Mouse (Mus musculus): ENCODE data around the gene Tmem221.

Tmem221 gene

GRCm38 (mm10) chr8:71568941-71569340 lies 10.3 kb upstream of the Tmem221 start:
- H3K27me3 ChIP-seq (ENCODE audit: control insufficient read depth, insufficient read depth, low read length, poor library complexity, severe bottlenecking) = no peaks in the 10 kb centered on the region
- no peaks in the 10 kb centered on the region for H3K36me3 ChIP-seq (ENCODE audit: control insufficient read depth, insufficient read depth, low read length, poor library complexity, severe bottlenecking)
- DNase-seq (ENCODE audit: low read depth, low spot score) = no peak

GRCm38 (mm10) chr8:71568387-71568937 lies 9.8 kb upstream of the Tmem221 start, which contains the start of gene Slc27a1:
TSS of gene Slc27a1 (plus strand) at chr8:71568882.
- no peaks in the 10 kb centered on the region for H3K36me3 ChIP-seq (ENCODE audit: control insufficient read depth, insufficient read depth, low read length, poor library complexity, severe bottlenecking)
- no peak for DNase-seq (ENCODE audit: low read depth, low spot score)
- H3K27me3 ChIP-seq (ENCODE audit: control insufficient read depth, insufficient read depth, low read length, poor library complexity, severe bottlenecking) = no peaks in the 10 kb centered on the region

GRCm38 (mm10) chr8:71567587-71567986 lies 8.9 kb upstream of the Tmem221 start:
- no peak for DNase-seq (ENCODE audit: low read depth, low spot score)
- Histone ChIP-seq H3K36me3 (ENCODE audit: control insufficient read depth, insufficient read depth, low read length, poor library complexity, severe bottlenecking) (no peaks in the 10 kb centered on the region), H3K27me3 (ENCODE audit: control insufficient read depth, insufficient read depth, low read length, poor library complexity, severe bottlenecking) (no peaks in the 10 kb centered on the region)

GRCm38 (mm10) chr8:71566501-71566900 lies 7.8 kb upstream of the Tmem221 start, which contains the start of gene Nxnl1:
TSS of gene Nxnl1 (minus strand) at chr8:71566601.
- no peak for DNase-seq (ENCODE audit: low read depth, low spot score)
- Histone ChIP-seq H3K36me3 (ENCODE audit: control insufficient read depth, insufficient read depth, low read length, poor library complexity, severe bottlenecking) (no peaks in the 10 kb centered on the region), H3K27me3 (ENCODE audit: control insufficient read depth, insufficient read depth, low read length, poor library complexity, severe bottlenecking) (no peaks in the 10 kb centered on the region)

- DNase-seq (ENCODE audit: low read depth, low spot score) = no peak
- H3K27me3 ChIP-seq (ENCODE audit: control insufficient read depth, insufficient read depth, low read length, poor library complexity, severe bottlenecking) = no peaks in the 10 kb centered on the region
These were observed 5.3 kb upstream of the Tmem221 start for GRCm38 (mm10) chr8:71563992-71564391.

GRCm38 (mm10) chr8:71562751-71563150 lies 4.1 kb upstream of the Tmem221 start:
- DNase-seq (ENCODE audit: low read depth, low spot score) = peak; percentile 86
- Histone ChIP-seq H3K27me3 (ENCODE audit: control insufficient read depth, insufficient read depth, low read length, poor library complexity, severe bottlenecking) (no peaks in the 10 kb centered on the region), H3K36me3 (ENCODE audit: control insufficient read depth, insufficient read depth, low read length, poor library complexity, severe bottlenecking) (no peaks in the 10 kb centered on the region)

More at GRCm38 (mm10) chr8:71563992-71564391, 5.3 kb upstream of the Tmem221 start:
- no peaks in the 10 kb centered on the region for H3K36me3 ChIP-seq (ENCODE audit: control insufficient read depth, insufficient read depth, low read length, poor library complexity, severe bottlenecking)

GRCm38 (mm10) chr8:71561401-71561800 lies 2.7 kb upstream of the Tmem221 start:
- no peaks in the 10 kb centered on the region for H3K27me3 ChIP-seq (ENCODE audit: control insufficient read depth, insufficient read depth, low read length, poor library complexity, severe bottlenecking)
- DNase-seq (ENCODE audit: low read depth, low spot score) = peak; percentile 91
- no peaks in the 10 kb centered on the region for H3K36me3 ChIP-seq (ENCODE audit: control insufficient read depth, insufficient read depth, low read length, poor library complexity, severe bottlenecking)

GRCm38 (mm10) chr8:71560765-71561164 lies 2.1 kb upstream of the Tmem221 start:
- no peak for DNase-seq (ENCODE audit: low read depth, low spot score)
- Histone ChIP-seq H3K27me3 (ENCODE audit: control insufficient read depth, insufficient read depth, low read length, poor library complexity, severe bottlenecking) (no peaks in the 10 kb centered on the region), H3K36me3 (ENCODE audit: control insufficient read depth, insufficient read depth, low read length, poor library complexity, severe bottlenecking) (no peaks in the 10 kb centered on the region)

GRCm38 (mm10) chr8:71560071-71560470 lies 1.4 kb upstream of the Tmem221 start:
- no peaks in the 10 kb centered on the region for H3K27me3 ChIP-seq (ENCODE audit: control insufficient read depth, insufficient read depth, low read length, poor library complexity, severe bottlenecking)
- no peak for DNase-seq (ENCODE audit: low read depth, low spot score)

GRCm38 (mm10) chr8:71558958-71559690 lies 453 bp upstream of the Tmem221 start:
- H3K36me3 ChIP-seq (ENCODE audit: control insufficient read depth, insufficient read depth, low read length, poor library complexity, severe bottlenecking) = no peaks in the 10 kb centered on the region
- peak; percentile 86 for DNase-seq (ENCODE audit: low read depth, low spot score)
- no peaks in the 10 kb centered on the region for H3K27me3 ChIP-seq (ENCODE audit: control insufficient read depth, insufficient read depth, low read length, poor library complexity, severe bottlenecking)

More at GRCm38 (mm10) chr8:71560071-71560470, 1.4 kb upstream of the Tmem221 start:
- H3K36me3 ChIP-seq (ENCODE audit: control insufficient read depth, insufficient read depth, low read length, poor library complexity, severe bottlenecking) = no peaks in the 10 kb centered on the region

- DNase-seq (ENCODE audit: low read depth, low spot score) = no peak
- H3K27me3 ChIP-seq (ENCODE audit: control insufficient read depth, insufficient read depth, low read length, poor library complexity, severe bottlenecking) = no peaks in the 10 kb centered on the region
- no peaks in the 10 kb centered on the region for H3K36me3 ChIP-seq (ENCODE audit: control insufficient read depth, insufficient read depth, low read length, poor library complexity, severe bottlenecking)
These were observed 4.0 kb downstream of the Tmem221 start for GRCm38 (mm10) chr8:71554644-71555043.

- no peak for DNase-seq (ENCODE audit: low read depth, low spot score)
- no peaks in the 10 kb centered on the region for H3K36me3 ChIP-seq (ENCODE audit: control insufficient read depth, insufficient read depth, low read length, poor library complexity, severe bottlenecking)
- H3K27me3 ChIP-seq (ENCODE audit: control insufficient read depth, insufficient read depth, low read length, poor library complexity, severe bottlenecking) = no peaks in the 10 kb centered on the region
These were observed 4.7 kb downstream of the Tmem221 start for GRCm38 (mm10) chr8:71554001-71554400.

- peaks cover 1% of the 10 kb centered on the region for H3K36me3 ChIP-seq (ENCODE audit: control insufficient read depth, insufficient read depth, low read length, poor library complexity, severe bottlenecking)
- DNase-seq (ENCODE audit: low read depth, low spot score) = no peak
- no peaks in the 10 kb centered on the region for H3K27me3 ChIP-seq (ENCODE audit: control insufficient read depth, insufficient read depth, low read length, poor library complexity, severe bottlenecking)
These were observed 5.9 kb downstream of the Tmem221 start for GRCm38 (mm10) chr8:71552770-71553169.

GRCm38 (mm10) chr8:71550754-71551153 lies 7.9 kb downstream of the Tmem221 start:
- no peak for DNase-seq (ENCODE audit: low read depth, low spot score)
- no peaks in the 10 kb centered on the region for H3K27me3 ChIP-seq (ENCODE audit: control insufficient read depth, insufficient read depth, low read length, poor library complexity, severe bottlenecking)
- H3K36me3 ChIP-seq (ENCODE audit: control insufficient read depth, insufficient read depth, low read length, poor library complexity, severe bottlenecking) = peaks cover 5% of the 10 kb centered on the region

GRCm38 (mm10) chr8:71547590-71547989 lies 11.1 kb downstream of the Tmem221 start:
- Histone ChIP-seq H3K27me3 (ENCODE audit: control insufficient read depth, insufficient read depth, low read length, poor library complexity, severe bottlenecking) (no peaks in the 10 kb centered on the region), H3K36me3 (ENCODE audit: control insufficient read depth, insufficient read depth, low read length, poor library complexity, severe bottlenecking) (peaks cover 9% of the 10 kb centered on the region)
- no peak for DNase-seq (ENCODE audit: low read depth, low spot score)

All from splenic B cell, adult 2 months (primary cell).